Mouse (Mus musculus): ENCODE measurements at regions not wholly inside any gene's neighbourhood (a gene's known extent, or its start where the extent isn't known, plus 50 kb on each side); places are given as distances from the start of the nearest gene placed in this dataset.

DNA sequence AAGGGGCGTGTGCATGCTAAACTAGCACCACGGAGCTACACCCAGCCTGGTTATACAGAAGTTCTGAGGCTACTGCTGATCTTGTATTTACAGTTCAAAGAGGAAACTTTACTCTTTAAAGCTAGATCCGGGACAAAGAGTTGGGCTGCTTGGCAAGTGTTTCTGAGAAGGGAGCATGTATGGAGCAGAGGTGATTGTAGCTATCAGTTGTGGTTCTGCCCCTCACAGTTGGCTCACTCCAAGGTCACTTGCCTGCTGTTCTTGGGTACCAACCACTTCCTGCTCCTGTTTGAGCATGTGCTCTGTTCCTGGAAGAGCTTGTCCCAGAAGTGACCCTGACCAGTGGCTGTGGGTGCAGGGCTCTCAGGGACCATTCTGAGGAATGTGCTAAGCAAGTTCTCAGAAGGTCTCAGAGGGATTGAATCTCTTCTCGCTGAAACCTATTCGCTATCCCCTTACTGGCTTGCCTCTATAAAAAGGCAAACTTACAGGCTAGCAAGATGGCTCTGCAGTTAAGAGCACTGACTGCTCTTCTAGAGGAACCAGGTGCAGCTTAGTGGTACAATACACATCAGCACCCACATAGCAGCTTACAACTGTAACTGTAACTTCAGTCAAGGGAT, 94.9 kb upstream of the Max start:
- TF ChIP-seq TAL1 (IDR thresholded peaks at IDR 0.05; ENCODE audit: low read length) (no peak), GATA1 (IDR thresholded peaks at IDR 0.05; ENCODE audit: low read length) (no peak)
- Histone ChIP-seq H3K36me3 (ENCODE audit: control insufficient read depth) (no peaks in the 10 kb centered on the region), H3K4me1 (ENCODE audit: control insufficient read depth) (peaks cover 25% of the 10 kb centered on the region), H3K27me3 (ENCODE audit: control insufficient read depth) (no peaks in the 10 kb centered on the region), H3K9me3 (ENCODE audit: control insufficient read depth, low read length) (no peaks in the 10 kb centered on the region), H3K4me3 (replicated peaks) (no peak overlapping the region)

DNA sequence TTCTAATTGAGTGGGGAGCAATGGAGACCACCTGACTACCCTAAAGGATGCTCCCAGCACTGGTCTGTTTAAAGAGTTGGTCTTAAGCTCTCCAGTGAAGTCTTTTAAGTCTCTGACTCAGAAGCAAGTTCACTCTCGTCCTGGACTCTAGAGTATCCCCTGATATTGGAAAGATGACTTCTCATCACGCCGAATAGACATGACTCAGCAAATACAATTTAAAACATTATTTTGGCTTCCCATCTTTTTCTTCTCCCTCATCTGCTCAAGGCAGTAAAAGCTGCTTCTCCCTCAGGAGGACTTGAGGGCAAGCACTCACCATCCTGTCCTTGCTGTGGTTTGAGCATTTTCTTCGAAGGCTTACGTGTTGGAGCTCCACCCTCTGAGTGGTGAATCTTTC, 92.7 kb upstream of the Max start:
- no peaks in the 10 kb centered on the region for H3K27me3 ChIP-seq (ENCODE audit: control insufficient read depth)
- H3K36me3 ChIP-seq (ENCODE audit: control insufficient read depth), result no peaks in the 10 kb centered on the region
- H3K9me3 ChIP-seq (ENCODE audit: control insufficient read depth, low read length), result no peaks in the 10 kb centered on the region
- peaks cover 8% of the 10 kb centered on the region for H3K4me1 ChIP-seq (ENCODE audit: control insufficient read depth)
- no peak overlapping the region for H3K4me3 ChIP-seq (replicated peaks)
- TF ChIP-seq TAL1 (IDR thresholded peaks at IDR 0.05; ENCODE audit: low read length) (no peak), GATA1 (IDR thresholded peaks at IDR 0.05; ENCODE audit: low read length) (no peak)

DNA sequence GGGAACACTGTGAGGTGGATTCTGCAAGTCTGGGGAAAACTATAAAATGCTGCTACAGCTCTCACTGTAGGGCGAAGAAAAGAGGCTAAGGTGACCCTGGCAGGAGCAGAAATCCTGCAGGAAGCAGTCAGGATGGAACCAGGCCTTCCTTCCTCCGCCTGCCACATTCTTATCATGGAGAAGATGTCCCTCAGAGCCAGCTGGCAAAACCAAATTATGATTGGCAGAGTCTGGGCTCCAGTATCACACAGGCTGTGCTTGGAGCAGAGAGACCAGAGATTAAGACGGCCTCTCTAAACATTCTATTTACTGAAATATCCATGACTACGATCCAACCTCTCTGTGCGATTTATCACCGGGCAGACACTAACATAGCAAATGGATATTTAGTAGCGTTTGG, 92.2 kb upstream of the Max start:
- Histone ChIP-seq H3K36me3 (ENCODE audit: control insufficient read depth) (no peaks in the 10 kb centered on the region), H3K9me3 (ENCODE audit: control insufficient read depth, low read length) (no peaks in the 10 kb centered on the region), H3K4me3 (replicated peaks) (no peak overlapping the region), H3K4me1 (ENCODE audit: control insufficient read depth) (peaks cover 7% of the 10 kb centered on the region), H3K27me3 (ENCODE audit: control insufficient read depth) (no peaks in the 10 kb centered on the region)
- TF ChIP-seq GATA1 (IDR thresholded peaks at IDR 0.05; ENCODE audit: low read length), result no peak
- TF ChIP-seq TAL1 (IDR thresholded peaks at IDR 0.05; ENCODE audit: low read length), result no peak

DNA sequence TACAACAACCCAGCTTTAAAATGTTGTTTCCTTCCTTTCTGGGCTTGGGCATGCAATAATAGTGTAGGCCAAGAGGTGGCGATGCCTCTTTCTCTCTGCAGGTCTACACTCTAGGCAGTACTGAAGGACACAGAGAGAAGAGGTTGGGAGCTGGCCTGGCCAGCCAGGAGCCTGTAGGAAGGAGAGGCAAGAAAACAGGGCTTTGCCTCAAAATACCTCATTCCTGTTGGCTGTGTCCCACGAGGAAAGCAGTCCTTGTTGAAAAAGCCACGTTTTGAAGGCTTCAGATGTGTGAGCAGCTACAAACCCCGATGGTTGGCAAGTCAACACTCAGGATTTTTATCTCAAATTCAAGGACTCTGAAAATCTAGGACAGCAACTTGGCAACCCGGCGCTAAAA, 90.9 kb upstream of the Max start:
- no peaks in the 10 kb centered on the region for H3K9me3 ChIP-seq (ENCODE audit: control insufficient read depth, low read length)
- TF ChIP-seq TAL1 (IDR thresholded peaks at IDR 0.05; ENCODE audit: low read length) (no peak), GATA1 (IDR thresholded peaks at IDR 0.05; ENCODE audit: low read length) (no peak)
- no peak overlapping the region for H3K4me3 ChIP-seq (replicated peaks)
- H3K27me3 ChIP-seq (ENCODE audit: control insufficient read depth), result no peaks in the 10 kb centered on the region
- peaks cover 2% of the 10 kb centered on the region; the same call in 1 of the 2 replicates for H3K4me1 ChIP-seq (ENCODE audit: control insufficient read depth)
- no peaks in the 10 kb centered on the region for H3K36me3 ChIP-seq (ENCODE audit: control insufficient read depth)

DNA sequence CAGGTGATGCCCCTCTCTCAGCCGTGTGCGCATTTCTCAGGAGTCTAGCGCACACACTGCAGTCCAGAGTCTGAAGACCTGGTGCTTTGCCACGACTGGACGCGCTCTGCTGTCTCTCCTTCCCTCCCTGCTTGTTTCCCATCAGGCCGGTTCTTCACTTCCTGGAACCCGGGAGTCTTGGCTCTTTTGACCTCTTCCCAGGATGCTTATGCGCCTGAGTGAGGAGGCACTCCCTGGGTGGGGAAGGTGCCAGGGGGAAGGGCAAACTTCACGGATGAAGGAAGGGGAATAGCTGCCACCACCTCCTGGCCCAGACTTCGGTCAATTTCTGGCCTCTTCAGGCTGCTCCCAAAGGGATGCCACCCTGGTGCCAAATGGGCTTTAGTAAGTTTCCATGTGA, 86.4 kb upstream of the Max start:
- H3K4me3 ChIP-seq (replicated peaks), result no peak overlapping the region
- no peaks in the 10 kb centered on the region for H3K36me3 ChIP-seq (ENCODE audit: control insufficient read depth)
- TF ChIP-seq TAL1 (IDR thresholded peaks at IDR 0.05; ENCODE audit: low read length) (no peak), GATA1 (IDR thresholded peaks at IDR 0.05; ENCODE audit: low read length) (no peak)
- no peaks in the 10 kb centered on the region for H3K27me3 ChIP-seq (ENCODE audit: control insufficient read depth)
- H3K4me1 ChIP-seq (ENCODE audit: control insufficient read depth), result no peaks in the 10 kb centered on the region
- H3K9me3 ChIP-seq (ENCODE audit: control insufficient read depth, low read length), result no peaks in the 10 kb centered on the region

DNA sequence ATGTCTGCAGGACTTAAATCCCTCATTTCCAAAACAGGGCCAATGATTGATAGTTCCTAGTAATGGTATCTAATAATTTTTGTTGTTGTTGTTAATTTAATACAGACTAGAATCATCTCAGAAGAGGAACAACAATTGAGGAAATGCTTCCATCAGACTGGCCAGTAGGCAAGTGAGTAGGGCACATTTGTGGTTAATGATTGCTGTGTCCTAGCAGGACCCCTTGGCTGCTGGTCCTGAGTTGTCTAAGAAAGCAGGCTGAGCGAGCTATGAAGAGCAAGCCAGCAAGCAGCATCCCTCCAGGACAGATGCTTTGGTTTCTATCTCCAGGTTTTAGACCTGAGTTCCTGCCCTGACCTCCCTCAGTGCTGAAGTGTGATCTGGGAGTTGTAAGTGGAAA, 85.3 kb upstream of the Max start:
- TF ChIP-seq GATA1 (IDR thresholded peaks at IDR 0.05; ENCODE audit: low read length) (no peak), TAL1 (IDR thresholded peaks at IDR 0.05; ENCODE audit: low read length) (no peak)
- Histone ChIP-seq H3K9me3 (ENCODE audit: control insufficient read depth, low read length) (no peaks in the 10 kb centered on the region), H3K4me1 (ENCODE audit: control insufficient read depth) (no peaks in the 10 kb centered on the region), H3K36me3 (ENCODE audit: control insufficient read depth) (no peaks in the 10 kb centered on the region), H3K27me3 (ENCODE audit: control insufficient read depth) (no peaks in the 10 kb centered on the region), H3K4me3 (replicated peaks) (no peak overlapping the region)

DNA sequence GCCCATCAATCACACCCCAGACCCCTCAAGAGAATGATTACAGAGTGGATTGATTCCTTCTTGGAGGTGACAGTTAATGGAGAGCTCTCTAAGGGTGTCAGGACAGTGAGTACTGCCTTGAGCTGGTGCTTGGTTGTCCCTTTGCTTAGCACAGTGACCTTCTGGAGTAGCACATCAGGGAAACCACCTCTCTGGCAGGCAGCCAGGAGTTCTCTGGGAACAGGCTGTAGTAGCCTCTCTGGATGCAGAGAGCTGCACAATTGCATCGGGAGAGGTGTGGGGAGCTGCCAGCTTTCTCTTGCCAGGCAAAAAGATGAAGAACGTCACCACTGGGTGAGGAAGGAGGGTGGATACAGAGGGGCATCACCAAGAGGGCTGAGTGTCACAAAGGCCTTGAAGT, 84.0 kb upstream of the Max start:
- H3K4me1 ChIP-seq (ENCODE audit: control insufficient read depth), result no peaks in the 10 kb centered on the region
- no peaks in the 10 kb centered on the region for H3K27me3 ChIP-seq (ENCODE audit: control insufficient read depth)
- H3K36me3 ChIP-seq (ENCODE audit: control insufficient read depth), result no peaks in the 10 kb centered on the region
- no peak overlapping the region for H3K4me3 ChIP-seq (replicated peaks)
- no peak for TF ChIP-seq GATA1 (IDR thresholded peaks at IDR 0.05; ENCODE audit: low read length)
- TF ChIP-seq TAL1 (IDR thresholded peaks at IDR 0.05; ENCODE audit: low read length), result no peak
- H3K9me3 ChIP-seq (ENCODE audit: control insufficient read depth, low read length), result no peaks in the 10 kb centered on the region

DNA sequence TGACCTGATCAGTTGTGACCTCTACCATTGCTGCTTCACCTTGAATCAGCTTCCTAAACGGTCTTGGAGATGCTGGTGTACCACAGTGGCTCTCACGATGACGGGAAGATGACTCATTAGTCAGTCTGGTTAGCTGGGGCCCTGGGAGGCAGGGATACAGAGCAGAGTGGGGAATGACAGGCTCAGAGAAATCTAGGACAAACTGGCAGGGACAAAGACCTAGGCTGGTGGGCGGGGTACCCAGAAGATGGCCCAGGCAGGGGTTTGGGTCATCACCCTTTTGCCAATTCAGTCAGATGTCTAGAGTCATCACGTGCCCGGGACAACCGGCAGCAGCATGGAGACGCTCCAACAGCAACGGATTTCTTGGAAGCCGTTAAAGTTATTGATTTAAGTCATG, 83.4 kb upstream of the Max start:
- Histone ChIP-seq H3K36me3 (ENCODE audit: control insufficient read depth) (no peaks in the 10 kb centered on the region), H3K4me3 (replicated peaks) (no peak overlapping the region), H3K4me1 (ENCODE audit: control insufficient read depth) (no peaks in the 10 kb centered on the region), H3K9me3 (ENCODE audit: control insufficient read depth, low read length) (no peaks in the 10 kb centered on the region), H3K27me3 (ENCODE audit: control insufficient read depth) (no peaks in the 10 kb centered on the region)
- TF ChIP-seq GATA1 (IDR thresholded peaks at IDR 0.05; ENCODE audit: low read length) (no peak), TAL1 (IDR thresholded peaks at IDR 0.05; ENCODE audit: low read length) (no peak)

DNA sequence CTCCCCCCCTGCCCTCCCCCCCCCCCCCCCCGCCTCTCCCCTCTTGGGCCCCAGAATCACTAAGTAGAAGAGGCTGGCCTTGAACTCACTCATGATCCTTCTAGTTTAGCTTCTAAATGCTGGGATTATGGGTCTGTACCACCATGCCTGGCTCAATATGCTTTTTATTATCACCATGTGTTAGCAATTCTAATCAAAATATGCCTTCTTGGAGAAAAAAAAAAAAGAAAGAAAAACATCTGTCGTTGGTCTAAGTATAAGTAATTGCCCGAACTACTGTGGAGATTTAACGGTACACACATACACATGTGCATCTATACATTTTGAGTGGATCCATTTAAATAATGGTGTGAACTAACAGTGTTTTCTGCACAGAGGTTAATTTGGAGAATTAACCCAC, 80.4 kb upstream of the Max start:
- TF ChIP-seq TAL1 (IDR thresholded peaks at IDR 0.05; ENCODE audit: low read length) (no peak), GATA1 (IDR thresholded peaks at IDR 0.05; ENCODE audit: low read length) (no peak)

DNA sequence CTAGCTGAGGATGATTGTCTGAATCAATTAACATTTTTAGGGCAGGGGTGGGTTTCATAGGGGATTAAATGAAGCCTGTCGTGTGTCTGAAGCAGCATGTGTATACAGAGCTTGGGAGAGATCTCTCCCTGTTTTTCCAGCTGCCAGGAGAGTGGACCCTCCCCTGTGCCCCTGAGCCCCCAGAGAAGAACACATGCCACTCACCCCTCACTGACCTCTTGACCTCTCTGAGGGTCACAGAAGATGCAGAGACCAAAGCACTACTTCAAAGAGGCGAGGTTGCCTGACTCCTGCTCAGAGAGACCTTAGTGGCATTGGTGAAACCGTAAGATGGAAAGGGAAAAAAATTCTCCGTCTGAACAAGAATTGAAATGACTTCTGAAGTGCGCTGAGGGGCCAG, 79.1 kb upstream of the Max start:
- H3K36me3 ChIP-seq (ENCODE audit: control insufficient read depth), result no peaks in the 10 kb centered on the region
- H3K4me1 ChIP-seq (ENCODE audit: control insufficient read depth), result no peaks in the 10 kb centered on the region
- H3K27me3 ChIP-seq (ENCODE audit: control insufficient read depth), result no peaks in the 10 kb centered on the region
- no peaks in the 10 kb centered on the region for H3K9me3 ChIP-seq (ENCODE audit: control insufficient read depth, low read length)
- TF ChIP-seq TAL1 (IDR thresholded peaks at IDR 0.05; ENCODE audit: low read length) (no peak), GATA1 (IDR thresholded peaks at IDR 0.05; ENCODE audit: low read length) (no peak)
- H3K4me3 ChIP-seq (replicated peaks), result no peak overlapping the region

More for the DNA sequence above, 80.4 kb upstream of the Max start:
- Histone ChIP-seq H3K4me1 (ENCODE audit: control insufficient read depth) (no peaks in the 10 kb centered on the region), H3K36me3 (ENCODE audit: control insufficient read depth) (no peaks in the 10 kb centered on the region), H3K9me3 (ENCODE audit: control insufficient read depth, low read length) (no peaks in the 10 kb centered on the region), H3K4me3 (replicated peaks) (no peak overlapping the region), H3K27me3 (ENCODE audit: control insufficient read depth) (no peaks in the 10 kb centered on the region)

All from erythroblast, embryonic 14.5 days (primary cell).